Mouse (Mus musculus) kidney, embryonic 16.5 days (tissue): ENCODE results near the gene Vwa3a. TPM values are rescaled to one million over a fixed set of nuclear protein-coding genes. Genes with fewer than 3 reads are reported as not detected.
A peak's percentile ranks its signal among the peaks of the same experiment; 100 is the strongest.

Experiments used
- ATAC-seq: fragments of 200-750 bp; cut with Nextera tagmentation; 2 replicates; pipeline ENCODE4 v1.8.0; 2017; ENCODE audit warnings: moderate TSS enrichment; ENCODE audit not compliant: low FRiP score, low TSS enrichment
- H3K27ac ChIP-seq: fragments of 300-500 bp; sonication (generic); 2 replicates; pipeline ENCODE4 v1.5.1; 2014; ENCODE audit warnings: low read length
- H3K27me3 ChIP-seq: fragments of 300-500 bp; sonication (generic); 2 replicates; pipeline ENCODE4 v1.6.1; 2014; ENCODE audit warnings: low read length, control low read depth, mixed read lengths; ENCODE audit not compliant: insufficient read depth
- H3K36me3 ChIP-seq: fragments of 300-500 bp; sonication (generic); 2 replicates; pipeline ENCODE4 v1.6.1; 2014; ENCODE audit warnings: low read length, control low read depth, mixed read lengths; ENCODE audit not compliant: insufficient read depth
- H3K4me1 ChIP-seq: fragments of 300-500 bp; sonication (generic); 2 replicates; pipeline ENCODE4 v1.6.1; 2014; ENCODE audit warnings: low read length, control low read depth, mixed read lengths; ENCODE audit not compliant: insufficient read depth
- H3K4me2 ChIP-seq: fragments of 300-500 bp; sonication (generic); replicated peaks from 2 replicates; pipeline ENCODE4 v1.6.1; 2014; ENCODE audit warnings: low read depth, low read length
- H3K4me3 ChIP-seq: fragments of 300-500 bp; sonication (generic); 2 replicates; pipeline ENCODE4 v1.5.1; 2014; ENCODE audit warnings: mild to moderate bottlenecking, low read length
- H3K9ac ChIP-seq: fragments of 300-500 bp; sonication (generic); replicated peaks from 2 replicates; pipeline ENCODE4 v1.6.1; 2014; ENCODE audit warnings: low read length
- H3K9me3 ChIP-seq: fragments of 300-500 bp; sonication (generic); 2 replicates; pipeline ENCODE4 v1.6.1; 2016; ENCODE audit warnings: low read length, control low read depth
- WGBS: fragments of 180-500 bp; shearing (Covaris S2); extraction: QIAGEN DNeasy Blood & Tissue Kit; methylation state at CpG from one replicate; pipeline ENCODE4 v1.1.7; 2014; 5-methylcytosine and 5-hydroxymethylcytosine counted together
- polyA plus RNA-seq: library from polyadenylated mRNA; unstranded; fragments of >200 nt; fragmentation: Nextera tagmentation; extraction: Ambion mirVana; gene quantifications from 2 replicates; pipeline ENCODE4 v1.2.1, GENCODE M21; 2015

The Vwa3a gene
- polyA plus RNA-seq, 1 experiment from 2014 or later, result 0.11 TPM

DNA sequence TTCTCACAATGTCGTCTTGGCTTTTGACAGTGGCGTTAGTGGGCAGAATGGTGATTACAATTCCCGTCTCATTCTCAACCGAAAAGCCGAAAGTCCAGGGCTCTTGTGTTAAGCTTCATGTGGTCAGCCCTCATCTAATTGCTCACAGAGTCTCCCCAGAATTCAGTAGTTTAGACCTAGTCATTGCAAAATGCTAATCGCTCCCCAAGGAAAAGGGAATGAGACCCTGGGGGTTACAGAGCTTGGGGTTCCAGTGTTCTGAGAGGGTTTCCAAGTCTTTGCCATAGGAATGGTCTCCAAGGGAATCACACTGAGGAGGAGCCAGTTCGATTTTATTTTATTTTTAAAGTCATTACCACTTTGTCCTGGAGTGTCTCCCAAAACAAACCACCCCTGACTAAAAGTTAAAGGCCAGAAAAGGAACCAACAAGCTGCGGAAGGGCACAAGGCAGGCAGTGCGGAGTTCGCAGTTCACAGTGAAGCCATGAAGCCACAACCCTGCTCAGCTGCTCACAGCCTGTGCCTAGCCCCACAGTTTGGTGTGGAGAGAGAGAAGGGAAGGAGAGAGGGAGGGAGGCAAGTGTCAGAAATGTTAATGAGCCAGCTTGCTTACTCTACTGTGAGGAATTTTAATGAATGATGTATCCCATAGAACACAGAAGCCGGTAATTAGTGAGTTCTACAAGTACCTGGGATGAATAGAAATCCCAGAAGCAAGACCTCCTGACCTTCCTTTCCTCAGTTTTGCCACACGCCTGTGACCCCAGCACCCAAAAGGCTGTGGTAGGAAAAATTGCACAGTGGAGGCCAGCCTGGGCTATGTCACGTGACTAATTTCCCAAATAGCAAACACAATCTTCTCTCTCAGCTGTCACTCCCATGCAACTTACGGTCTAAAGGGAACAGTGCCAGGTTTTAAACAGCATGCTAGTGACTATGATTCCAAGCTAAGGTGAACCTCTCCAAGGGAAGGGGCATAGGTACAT is 4.5 kb downstream of the Vwa3a start:
- 76% methylated on average over 14 of the region's 14 CpGs for WGBS

DNA sequence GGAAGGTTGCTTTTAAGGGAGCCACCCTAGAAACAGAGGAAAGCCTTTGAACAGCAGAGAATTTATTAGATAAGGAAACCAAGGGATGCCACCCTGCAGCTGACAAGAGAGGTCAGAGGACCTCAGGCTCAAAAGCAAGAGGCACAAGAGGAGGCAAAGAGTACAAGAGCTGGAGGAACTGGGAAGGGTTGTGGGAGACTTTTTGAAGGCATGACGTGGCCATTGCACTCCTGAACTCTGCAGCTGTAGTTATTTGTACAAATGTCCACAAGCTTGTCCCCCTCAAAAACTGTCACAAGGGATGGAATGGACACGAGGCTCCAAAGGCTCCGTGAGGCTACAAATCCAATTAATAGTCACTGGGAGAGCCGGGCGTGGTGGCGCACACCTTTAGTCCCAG is 5.5 kb downstream of the Vwa3a start:
- no peak for ATAC-seq
- Histone ChIP-seq H3K27me3 (no peaks in the 10 kb centered on the region), H3K9ac (no peak overlapping the region), H3K9me3 (no peaks in the 10 kb centered on the region), H3K4me3 (no peak overlapping the region), H3K36me3 (no peaks in the 10 kb centered on the region), H3K27ac (no peak overlapping the region), H3K4me2 (no peak overlapping the region), H3K4me1 (no peaks in the 10 kb centered on the region)
- WGBS, result 76% methylated on average over 6 of the region's 6 CpGs

More for the DNA sequence above, 4.5 kb downstream of the Vwa3a start:
- H3K27me3 ChIP-seq, result no peaks in the 10 kb centered on the region
- H3K9ac ChIP-seq, result no peak overlapping the region
- H3K36me3 ChIP-seq, result no peaks in the 10 kb centered on the region
- no peak for ATAC-seq
- no peak overlapping the region for H3K4me3 ChIP-seq
- H3K27ac ChIP-seq, result no peak overlapping the region
- H3K9me3 ChIP-seq, result no peaks in the 10 kb centered on the region
- H3K4me1 ChIP-seq, result no peaks in the 10 kb centered on the region
- no peak overlapping the region for H3K4me2 ChIP-seq

DNA sequence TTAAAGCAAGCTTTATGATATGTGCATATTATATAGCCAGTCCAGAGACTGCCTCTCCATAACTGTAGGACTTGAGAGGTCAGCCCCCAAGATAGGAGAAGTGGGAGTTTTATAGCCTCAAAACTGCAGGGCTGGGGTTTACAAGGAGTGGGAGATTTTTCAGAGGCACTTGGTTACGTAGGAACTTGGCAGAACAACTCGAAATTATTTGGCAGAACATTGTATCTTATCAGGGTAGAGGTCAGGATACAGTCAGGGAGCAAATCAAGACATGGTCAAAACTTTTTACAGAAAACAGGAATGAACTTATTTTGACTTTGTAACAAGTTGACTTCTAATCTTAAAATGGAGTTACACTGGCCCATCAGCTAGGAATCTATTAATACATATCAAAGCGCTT is 6.9 kb downstream of the Vwa3a start:
- Histone ChIP-seq H3K4me2 (no peak overlapping the region), H3K4me1 (no peaks in the 10 kb centered on the region), H3K27ac (peak overlapping the region; percentile 3; the same call in 1 of the 2 replicates), H3K4me3 (no peak overlapping the region), H3K9ac (no peak overlapping the region), H3K9me3 (no peaks in the 10 kb centered on the region), H3K27me3 (no peaks in the 10 kb centered on the region), H3K36me3 (no peaks in the 10 kb centered on the region)
- WGBS, result 66% methylated on average over 3 of the region's 3 CpGs
- ATAC-seq, result peak; percentile 44; the same call in 1 of the 2 replicates

DNA sequence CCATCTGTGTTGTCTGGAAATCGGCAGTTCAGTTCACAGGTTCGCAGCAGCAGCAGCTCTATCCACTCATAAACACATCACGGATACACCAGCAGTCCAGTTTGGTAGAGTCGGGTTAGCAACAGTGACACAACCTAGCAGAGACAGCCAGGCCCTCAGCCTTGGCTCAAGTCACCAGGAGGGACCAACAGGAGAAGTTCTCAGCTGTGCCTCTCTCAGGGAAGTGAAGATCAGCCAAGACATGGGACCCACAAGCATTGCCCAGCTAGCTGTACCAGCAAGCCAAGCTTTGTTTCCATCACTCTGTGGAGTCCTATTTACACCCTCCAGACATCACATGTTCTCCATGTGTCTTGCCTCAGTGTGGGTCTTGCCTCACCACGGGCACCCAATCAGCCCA is 7.7 kb downstream of the Vwa3a start:
- H3K36me3 ChIP-seq, result no peaks in the 10 kb centered on the region
- H3K27me3 ChIP-seq, result no peaks in the 10 kb centered on the region
- no peaks in the 10 kb centered on the region for H3K4me1 ChIP-seq
- no peak overlapping the region for H3K27ac ChIP-seq
- no peak for ATAC-seq
- WGBS, result 86% methylated on average over 5 of the region's 5 CpGs
- H3K9ac ChIP-seq, result no peak overlapping the region
- no peak overlapping the region for H3K4me3 ChIP-seq
- H3K4me2 ChIP-seq, result no peak overlapping the region
- H3K9me3 ChIP-seq, result no peaks in the 10 kb centered on the region

DNA sequence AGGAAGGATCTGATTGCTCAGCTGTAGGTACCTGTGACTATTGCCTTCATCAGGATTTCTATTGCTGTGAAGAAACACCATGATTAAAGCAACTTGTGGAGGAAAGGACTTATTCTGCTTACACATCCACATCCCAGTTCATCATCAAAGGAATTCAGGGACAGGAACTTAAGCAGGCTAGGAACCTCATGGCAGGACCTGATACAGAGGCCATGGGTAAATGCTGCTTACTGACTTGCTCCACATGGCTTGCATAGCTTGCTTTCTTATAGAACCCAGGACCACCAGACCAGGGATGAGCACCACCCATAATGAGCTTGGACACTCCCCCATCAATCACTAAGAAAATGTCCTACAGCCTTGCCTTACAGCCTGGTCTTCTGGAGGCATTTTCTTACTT is 9.4 kb downstream of the Vwa3a start:
- Histone ChIP-seq H3K27ac (no peak overlapping the region), H3K4me1 (no peaks in the 10 kb centered on the region), H3K4me3 (no peak overlapping the region), H3K4me2 (no peak overlapping the region), H3K36me3 (no peaks in the 10 kb centered on the region), H3K9ac (no peak overlapping the region), H3K9me3 (no peaks in the 10 kb centered on the region), H3K27me3 (no peaks in the 10 kb centered on the region)
- ATAC-seq, result no peak

DNA sequence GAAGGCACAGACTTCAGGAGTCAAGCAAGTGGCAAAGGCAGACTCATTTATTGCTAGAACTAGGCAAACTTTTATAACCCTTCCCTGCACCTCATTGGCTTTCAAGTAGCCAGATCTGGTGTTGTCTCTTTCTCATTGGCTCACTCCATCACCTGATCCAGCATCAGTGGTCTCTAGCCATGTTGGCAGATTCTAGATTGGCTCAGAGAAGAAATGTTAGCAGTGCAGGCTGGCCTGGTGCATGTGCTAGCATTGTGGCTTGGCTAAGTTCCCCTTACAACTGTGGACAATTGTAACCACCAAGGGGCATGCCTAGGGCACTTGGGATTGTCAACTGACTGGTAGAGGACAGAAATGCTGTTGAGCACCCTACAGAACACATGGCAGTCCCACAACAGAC is 12.2 kb downstream of the Vwa3a start:
- ATAC-seq, result no peak
- Histone ChIP-seq H3K27me3 (no peaks in the 10 kb centered on the region), H3K4me3 (no peak overlapping the region), H3K27ac (no peak overlapping the region), H3K4me2 (no peak overlapping the region), H3K36me3 (no peaks in the 10 kb centered on the region), H3K9ac (no peak overlapping the region), H3K9me3 (no peaks in the 10 kb centered on the region), H3K4me1 (no peaks in the 10 kb centered on the region)

DNA sequence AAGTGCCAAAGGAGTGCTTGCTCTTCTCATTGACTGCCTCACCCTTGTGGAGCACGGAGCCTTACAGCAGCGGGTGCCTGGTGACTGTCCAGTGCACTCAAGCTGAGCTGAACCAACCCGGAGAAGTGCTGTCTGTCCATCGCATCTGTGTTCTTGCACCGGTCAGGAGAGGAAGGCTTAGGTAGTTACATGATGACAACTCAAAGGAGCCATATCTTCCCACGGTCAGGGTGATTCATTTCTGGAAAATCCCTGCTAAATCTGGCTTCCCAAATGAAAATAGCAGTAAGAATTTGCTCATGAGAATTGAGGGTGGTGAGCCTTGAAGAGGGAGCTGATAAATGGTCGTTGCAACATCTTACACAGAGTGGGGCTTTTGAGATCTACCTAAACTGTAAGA is 12.8 kb downstream of the Vwa3a start:
- Histone ChIP-seq H3K4me1 (no peaks in the 10 kb centered on the region), H3K36me3 (no peaks in the 10 kb centered on the region), H3K4me3 (no peak overlapping the region), H3K9me3 (no peaks in the 10 kb centered on the region), H3K9ac (no peak overlapping the region), H3K27me3 (no peaks in the 10 kb centered on the region), H3K27ac (no peak overlapping the region), H3K4me2 (no peak overlapping the region)
- ATAC-seq, result no peak
- WGBS, result 86% methylated on average over 7 of the region's 7 CpGs

DNA sequence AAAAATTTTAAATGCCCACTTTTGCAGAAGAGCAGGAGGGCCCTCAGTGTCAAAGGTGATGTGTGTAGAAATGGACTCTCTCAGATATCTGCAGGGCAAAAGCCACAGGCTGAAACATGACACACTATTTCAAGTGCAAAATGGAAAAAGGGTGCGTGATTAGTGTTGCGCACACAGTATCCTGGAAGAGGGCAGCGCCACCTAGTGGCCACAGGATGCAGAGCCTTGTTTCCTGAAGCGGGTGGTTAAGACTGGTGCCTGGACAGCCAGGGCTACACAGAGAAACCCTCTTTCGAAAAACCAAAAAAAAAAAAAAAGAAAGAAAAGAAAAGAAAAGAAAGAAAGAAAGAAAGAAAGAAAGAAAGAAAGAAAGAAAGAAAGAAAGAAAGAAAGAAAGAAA is 15.6 kb downstream of the Vwa3a start:
- Histone ChIP-seq H3K4me2 (no peak overlapping the region), H3K36me3 (no peaks in the 10 kb centered on the region), H3K4me3 (no peak overlapping the region), H3K27ac (no peak overlapping the region), H3K9me3 (no peaks in the 10 kb centered on the region), H3K4me1 (no peaks in the 10 kb centered on the region), H3K27me3 (no peaks in the 10 kb centered on the region), H3K9ac (no peak overlapping the region)
- ATAC-seq, result peak; percentile 78; the same call in 1 of the 2 replicates
- 4% methylated on average over 5 of the region's 5 CpGs for WGBS

DNA sequence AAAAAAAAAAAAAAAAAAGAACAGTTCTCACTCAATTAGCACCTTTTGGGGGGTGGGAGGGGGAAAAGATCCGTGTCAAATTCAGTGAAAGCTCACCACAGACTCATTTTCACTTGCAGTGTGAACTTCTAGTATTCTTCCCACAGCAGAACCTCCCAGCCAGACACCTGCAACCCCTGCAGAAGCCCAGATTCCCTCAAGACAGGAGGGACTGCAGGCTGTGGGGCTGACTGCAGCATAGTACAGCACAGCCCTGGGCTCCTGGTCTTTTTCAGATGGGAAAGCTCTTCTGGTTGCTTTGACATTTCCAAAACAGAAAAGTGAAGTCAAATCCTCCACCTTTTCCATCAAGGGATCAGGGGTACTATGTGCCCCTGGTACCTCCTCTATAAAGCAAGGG is 28.3 kb downstream of the Vwa3a start:
- H3K36me3 ChIP-seq, result no peaks in the 10 kb centered on the region
- WGBS, result 8% methylated on average over 1 of the region's 1 CpGs
- no peaks in the 10 kb centered on the region for H3K9me3 ChIP-seq
- H3K4me2 ChIP-seq, result no peak overlapping the region
- no peak overlapping the region for H3K9ac ChIP-seq
- no peak overlapping the region for H3K4me3 ChIP-seq
- H3K27ac ChIP-seq, result no peak overlapping the region
- no peak for ATAC-seq
- no peaks in the 10 kb centered on the region for H3K27me3 ChIP-seq
- H3K4me1 ChIP-seq, result no peaks in the 10 kb centered on the region

DNA sequence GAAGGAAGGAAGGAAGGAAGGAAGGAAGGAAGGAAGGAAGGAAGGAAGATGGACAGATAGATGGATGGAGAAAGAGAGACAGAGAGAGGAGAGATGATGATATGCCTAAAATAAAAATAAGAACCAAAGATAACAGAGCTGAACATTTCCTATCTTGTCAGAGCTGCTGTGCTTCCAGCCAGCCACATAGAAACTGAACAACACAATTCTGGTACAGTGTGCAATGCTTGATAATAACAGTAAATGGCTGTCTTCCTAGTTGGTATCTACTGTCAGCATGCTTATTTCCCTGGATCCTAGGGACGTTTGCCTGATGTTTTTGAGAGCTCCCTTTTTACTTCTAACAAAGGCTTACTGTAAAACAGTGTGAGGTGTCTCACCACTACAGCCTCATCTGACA is 32.3 kb downstream of the Vwa3a start:
- no peaks in the 10 kb centered on the region for H3K4me1 ChIP-seq
- H3K36me3 ChIP-seq, result no peaks in the 10 kb centered on the region
- H3K27ac ChIP-seq, result no peak overlapping the region
- no peaks in the 10 kb centered on the region for H3K27me3 ChIP-seq
- H3K9me3 ChIP-seq, result no peaks in the 10 kb centered on the region
- H3K4me2 ChIP-seq, result no peak overlapping the region
- no peak overlapping the region for H3K9ac ChIP-seq
- WGBS, result 64% methylated on average over 1 of the region's 1 CpGs
- ATAC-seq, result no peak
- H3K4me3 ChIP-seq, result no peak overlapping the region
